24 mouse cellular contexts compared by ENCODE assay signal in genomic region chr2:74725171-74725570, GRCm38 (mm10). TPM values are rescaled to one million over a fixed set of nuclear protein-coding genes. Genes with fewer than 3 reads are reported as not detected.
DNase-seq lines count a peak whose midpoint lies in the region; ATAC-seq and TF ChIP-seq lines count a peak whose summit lies in the region.
"Had no signal": no experiment of that assay in that cellular context is flagged by ENCODE, and none has a peak within 500 bp of the region (broad histone marks: within the 10 kb centered on the region; RNA-seq: fewer than 3 reads in every experiment).

No protein-coding gene starts in this region.

- peaks cover 4% of the 10 kb centered on the region; the same call in 1 of the 2 replicates for H3K4me1 ChIP-seq in forebrain, embryonic 11.5 days (replicated peaks; ENCODE audit: control insufficient read depth, insufficient read depth, low read length)
- H3K4me1 ChIP-seq in forebrain, embryonic 13.5 days: 0 out of 2 replicates have a peak, but pooled peaks cover 2% of the 10 kb centered on the region
- H3K4me1 ChIP-seq in kidney, adult 2 months (ENCODE audit: control insufficient read depth, insufficient read depth, low read length): peaks cover 24% of the 10 kb centered on the region; the same call in 1 of the 2 replicates
- H3K4me1 ChIP-seq in hindbrain, embryonic 12.5 days: no peaks in the 10 kb centered on the region
- peaks cover 55% of the 10 kb centered on the region for H3K4me1 ChIP-seq in neural tube, embryonic 11.5 days (ENCODE audit: control insufficient read depth, insufficient read depth, low read length)
- no peaks in the 10 kb centered on the region; the same call in 1 of the 2 replicates for H3K4me1 ChIP-seq in cerebellum, adult 2 months (ENCODE audit: control insufficient read depth, insufficient read depth, low read length)
- H3K4me1 ChIP-seq: forebrain, embryonic 15.5 days had no signal

- no peak overlapping the region for H3K27ac ChIP-seq in forebrain, embryonic 11.5 days (ENCODE audit: low read depth, low read length)
- no peak overlapping the region for H3K27ac ChIP-seq in forebrain, embryonic 13.5 days
- no peak overlapping the region for H3K27ac ChIP-seq in kidney, adult 2 months (ENCODE audit: insufficient read depth, low read depth, low read length)
- H3K27ac ChIP-seq in hindbrain, embryonic 12.5 days: peak overlapping the region; percentile 85; the same call in 1 of the 2 replicates
- H3K27ac ChIP-seq in neural tube, embryonic 11.5 days (ENCODE audit: low read depth, low read length): peak overlapping the region; percentile 99
- no peak overlapping the region for H3K27ac ChIP-seq in cerebellum, adult 2 months (ENCODE audit: insufficient read depth, low read length)
- H3K27ac ChIP-seq: forebrain, embryonic 15.5 days; heart, embryonic 13.5 days; limb, embryonic 15.5 days; midbrain, embryonic 12.5 days; stomach, postnatal 0 days had no signal

- no peak for TF ChIP-seq CTCF in kidney, adult 2 months (conservative IDR thresholded peaks at IDR 0.05; ENCODE audit: insufficient read depth, insufficient read length, low read depth, low read length)
- TF ChIP-seq CTCF in cerebellum, adult 2 months (IDR thresholded peaks at IDR 0.05; ENCODE audit: borderline replicate concordance, insufficient read depth, low read depth, low read length): no peak

- H3K27me3 ChIP-seq in forebrain, embryonic 11.5 days (ENCODE audit: control insufficient read depth, insufficient read depth, low read length): peaks cover 98% of the 10 kb centered on the region
- peaks cover 99% of the 10 kb centered on the region for H3K27me3 ChIP-seq in forebrain, embryonic 13.5 days
- no peaks in the 10 kb centered on the region for H3K27me3 ChIP-seq in kidney, adult 2 months (replicated peaks; ENCODE audit: control insufficient read depth, insufficient read depth, low read length)
- H3K27me3 ChIP-seq in hindbrain, embryonic 12.5 days: peaks cover 97% of the 10 kb centered on the region
- no peaks in the 10 kb centered on the region for H3K27me3 ChIP-seq in neural tube, embryonic 11.5 days (ENCODE audit: control insufficient read depth, insufficient read depth, low read length)
- peaks cover 9% of the 10 kb centered on the region; the same call in 1 of the 2 replicates for H3K27me3 ChIP-seq in cerebellum, adult 2 months (ENCODE audit: control insufficient read depth, insufficient read depth, low read length)

- no peaks in the 10 kb centered on the region for H3K9me3 ChIP-seq in forebrain, embryonic 11.5 days (ENCODE audit: control insufficient read depth, low read length)
- H3K9me3 ChIP-seq in forebrain, embryonic 13.5 days (replicated peaks): no peaks in the 10 kb centered on the region
- H3K9me3 ChIP-seq in hindbrain, embryonic 12.5 days (replicated peaks): no peaks in the 10 kb centered on the region
- no peaks in the 10 kb centered on the region for H3K9me3 ChIP-seq in neural tube, embryonic 11.5 days (ENCODE audit: control insufficient read depth, low read length)
- H3K9me3 ChIP-seq: forebrain, embryonic 15.5 days; heart, embryonic 13.5 days; limb, embryonic 15.5 days; midbrain, embryonic 12.5 days had no signal

- H3K4me2 ChIP-seq in forebrain, embryonic 11.5 days (ENCODE audit: low read depth, low read length, severe bottlenecking): no peak overlapping the region
- H3K4me2 ChIP-seq in forebrain, embryonic 13.5 days: no peak overlapping the region
- peak overlapping the region; percentile 49 for H3K4me2 ChIP-seq in hindbrain, embryonic 12.5 days (replicated peaks)
- peak overlapping the region; percentile 89 for H3K4me2 ChIP-seq in neural tube, embryonic 11.5 days (ENCODE audit: low read depth)
- H3K4me2 ChIP-seq: forebrain, embryonic 15.5 days; heart, embryonic 13.5 days; limb, embryonic 15.5 days; midbrain, embryonic 12.5 days had no signal

- H3K36me3 ChIP-seq in forebrain, embryonic 11.5 days (ENCODE audit: control insufficient read depth, insufficient read depth, low read length): no peaks in the 10 kb centered on the region
- H3K36me3 ChIP-seq in forebrain, embryonic 13.5 days (ENCODE audit: poor library complexity, severe bottlenecking): no peaks in the 10 kb centered on the region
- H3K36me3 ChIP-seq in kidney, adult 2 months (ENCODE audit: control insufficient read depth, insufficient read depth, low read length): no peaks in the 10 kb centered on the region
- no peaks in the 10 kb centered on the region for H3K36me3 ChIP-seq in hindbrain, embryonic 12.5 days
- peaks cover 2% of the 10 kb centered on the region; the same call in 1 of the 2 replicates for H3K36me3 ChIP-seq in neural tube, embryonic 11.5 days (ENCODE audit: control insufficient read depth, insufficient read depth, low read length)
- H3K36me3 ChIP-seq: forebrain, embryonic 15.5 days; heart, embryonic 13.5 days; limb, embryonic 15.5 days; midbrain, embryonic 12.5 days had no signal

- peak; percentile 56 for DNase-seq in forebrain, embryonic 11.5 days (ENCODE audit: low spot score)
- DNase-seq in kidney, postnatal 10 days: peak; percentile 27
- no peak for DNase-seq in kidney, adult 2 months
- DNase-seq in neural tube, embryonic 11.5 days (ENCODE audit: low spot score): peak; percentile 53
- DNase-seq in cerebellum, adult 2 months: no peak
- no peak for DNase-seq in layer of hippocampus, adult 8-10 months (ENCODE audit: low spot score in 2 of 2)
- DNase-seq: adrenal gland, postnatal 36 days; cerebellum, adult 9-11 months; heart, postnatal 36 days; kidney, adult 8-10 months; layer of hippocampus, adult 9-11 months; lung, adult 18-20 months; lung, postnatal 36 days; right cerebral cortex, postnatal 25 days; thymus, postnatal 14 days had no signal

- ATAC-seq in forebrain, embryonic 11.5 days (replicated peaks; ENCODE audit: low FRiP score): no peak
- ATAC-seq in forebrain, embryonic 13.5 days: no peak
- no peak for ATAC-seq in hindbrain, embryonic 12.5 days (ENCODE audit: low FRiP score)
- ATAC-seq in neural tube, embryonic 11.5 days (ENCODE audit: insufficient read depth, low FRiP score, low TSS enrichment): no peak
- ATAC-seq: forebrain, embryonic 15.5 days had no signal

- TF ChIP-seq POLR2A in kidney, adult 2 months (IDR thresholded peaks at IDR 0.05; ENCODE audit: low read depth, low read length): no peak
- no peak for TF ChIP-seq POLR2A in cerebellum, adult 2 months (IDR thresholded peaks at IDR 0.05; ENCODE audit: borderline replicate concordance, insufficient read depth, low read length)

- H3K9ac ChIP-seq in forebrain, embryonic 11.5 days (ENCODE audit: low read length): no peak overlapping the region
- no peak overlapping the region for H3K9ac ChIP-seq in forebrain, embryonic 13.5 days
- H3K9ac ChIP-seq in hindbrain, embryonic 12.5 days: peak overlapping the region; percentile 53
- H3K9ac ChIP-seq in neural tube, embryonic 11.5 days (ENCODE audit: low read length): peak overlapping the region; percentile 95
- H3K9ac ChIP-seq: forebrain, embryonic 15.5 days; heart, embryonic 13.5 days; limb, embryonic 15.5 days; midbrain, embryonic 12.5 days had no signal

- H3K4me3 ChIP-seq in forebrain, embryonic 11.5 days (ENCODE audit: low read depth, low read length): no peak overlapping the region
- H3K4me3 ChIP-seq in forebrain, embryonic 13.5 days: no peak overlapping the region
- H3K4me3 ChIP-seq in kidney, adult 2 months (ENCODE audit: insufficient read depth, low read depth, low read length): no peak overlapping the region
- peak overlapping the region; percentile 49 for H3K4me3 ChIP-seq in hindbrain, embryonic 12.5 days
- H3K4me3 ChIP-seq in neural tube, embryonic 11.5 days (ENCODE audit: low read depth, low read length): peak overlapping the region; percentile 66
- H3K4me3 ChIP-seq in cerebellum, adult 2 months (replicated peaks; ENCODE audit: insufficient read depth, low read depth, low read length): no peak overlapping the region
- H3K4me3 ChIP-seq: forebrain, embryonic 15.5 days; heart, embryonic 13.5 days; limb, embryonic 15.5 days; midbrain, embryonic 12.5 days; myocyte had no signal

- WGBS in forebrain, embryonic 11.5 days: under 1% methylated on average over 17 of the region's 17 CpGs
- WGBS in forebrain, embryonic 13.5 days: under 1% methylated on average over 17 of the region's 17 CpGs
- 60% methylated on average over 17 of the region's 17 CpGs for WGBS in kidney, adult 2 months
- WGBS in hindbrain, embryonic 12.5 days: 2% methylated on average over 17 of the region's 17 CpGs
- 4% methylated on average over 17 of the region's 17 CpGs for WGBS in neural tube, embryonic 11.5 days
- 4% methylated on average over 17 of the region's 17 CpGs for WGBS in cerebellum, adult 2 months

RNA-seq across cellular contexts. Expression of gene Gm28230, which starts 1.4 kb away (rescaled TPM):
- polyA plus RNA-seq in forebrain, embryonic 11.5 days (2014; fragmentation: Nextera tagmentation; extraction: Ambion mirVana): not detected in 2 replicates
- polyA plus RNA-seq in forebrain, embryonic 13.5 days (2015; fragmentation: Nextera tagmentation; extraction: Ambion mirVana): not detected in 2 replicates
- 5.5 and 7.8 TPM in 2 replicates for polyA plus RNA-seq in kidney, adult 2 months (2012; rRNA removed)
- 0.66 and 1.1 TPM in 2 replicates for polyA plus RNA-seq in hindbrain, embryonic 12.5 days (2016; fragmentation: Nextera tagmentation; extraction: Ambion mirVana)
- polyA plus RNA-seq in neural tube, embryonic 11.5 days (2014; fragmentation: Nextera tagmentation; extraction: Ambion mirVana): 3.9 and 5.5 TPM in 2 replicates
- polyA plus RNA-seq in cerebellum, adult 2 months (2012; rRNA removed): 0.16 and 0.22 TPM in 2 replicates
- total RNA-seq in layer of hippocampus, adult 8-10 months (2022): not detected
- total RNA-seq: heart, postnatal 36 days had no signal
- polyA plus RNA-seq: forebrain, embryonic 15.5 days; midbrain, embryonic 12.5 days; myocyte; stomach, postnatal 0 days had no signal

RNA-seq across cellular contexts. Expression of gene Hoxd4, which starts 13.4 kb away (rescaled TPM):
- polyA plus RNA-seq in forebrain, embryonic 11.5 days (2014; fragmentation: Nextera tagmentation; extraction: Ambion mirVana): not detected in 2 replicates
- not detected in 2 replicates for polyA plus RNA-seq in forebrain, embryonic 13.5 days (2015; fragmentation: Nextera tagmentation; extraction: Ambion mirVana)
- 20.3 and 31.4 TPM in 2 replicates for polyA plus RNA-seq in kidney, adult 2 months (2012; rRNA removed)
- 3.6 and 4.6 TPM in 2 replicates for polyA plus RNA-seq in hindbrain, embryonic 12.5 days (2016; fragmentation: Nextera tagmentation; extraction: Ambion mirVana)
- polyA plus RNA-seq in neural tube, embryonic 11.5 days (2014; fragmentation: Nextera tagmentation; extraction: Ambion mirVana): 9.2 and 11.2 TPM in 2 replicates
- polyA plus RNA-seq in cerebellum, adult 2 months (2012; rRNA removed): 2.6 and 2.8 TPM in 2 replicates
- total RNA-seq in layer of hippocampus, adult 8-10 months (2022): not detected
- polyA plus RNA-seq: forebrain, embryonic 15.5 days; heart, embryonic 13.5 days; midbrain, embryonic 12.5 days; myocyte had no signal

RNA-seq across cellular contexts. Expression of gene Hoxd3, which starts 13.4 kb away (rescaled TPM):
- polyA plus RNA-seq in forebrain, embryonic 11.5 days (2014; fragmentation: Nextera tagmentation; extraction: Ambion mirVana): 0.08 and 0.19 TPM in 2 replicates
- not detected in 2 replicates for polyA plus RNA-seq in forebrain, embryonic 13.5 days (2015; fragmentation: Nextera tagmentation; extraction: Ambion mirVana)
- 10.2 and 10.7 TPM in 2 replicates for polyA plus RNA-seq in kidney, adult 2 months (2012; rRNA removed)
- 69.6 and 83.5 TPM in 2 replicates for polyA plus RNA-seq in hindbrain, embryonic 12.5 days (2016; fragmentation: Nextera tagmentation; extraction: Ambion mirVana)
- 52.7 and 55.0 TPM in 2 replicates for polyA plus RNA-seq in neural tube, embryonic 11.5 days (2014; fragmentation: Nextera tagmentation; extraction: Ambion mirVana)
- 5.4 and 5.7 TPM in 2 replicates for polyA plus RNA-seq in cerebellum, adult 2 months (2012; rRNA removed)
- total RNA-seq in layer of hippocampus, adult 8-10 months (2022): not detected
- total RNA-seq: gastrocnemius, adult 18-20 months; heart, postnatal 36 days had no signal
- polyA plus RNA-seq: forebrain, embryonic 15.5 days; midbrain, embryonic 12.5 days; myocyte had no signal

RNA-seq across cellular contexts. Expression of gene Hoxd8, which starts 20.8 kb away (rescaled TPM):
- polyA plus RNA-seq in forebrain, embryonic 11.5 days (2014; fragmentation: Nextera tagmentation; extraction: Ambion mirVana): not detected in 2 replicates
- not detected in 2 replicates for polyA plus RNA-seq in forebrain, embryonic 13.5 days (2015; fragmentation: Nextera tagmentation; extraction: Ambion mirVana)
- polyA plus RNA-seq in kidney, adult 2 months (2012; rRNA removed): 45.8 and 46.2 TPM in 2 replicates
- 0.14 and 0.46 TPM in 2 replicates for polyA plus RNA-seq in hindbrain, embryonic 12.5 days (2016; fragmentation: Nextera tagmentation; extraction: Ambion mirVana)
- polyA plus RNA-seq in neural tube, embryonic 11.5 days (2014; fragmentation: Nextera tagmentation; extraction: Ambion mirVana): 21.3 and 23.1 TPM in 2 replicates
- polyA plus RNA-seq in cerebellum, adult 2 months (2012; rRNA removed): 0.05 TPM in 1 of 2 replicates, not detected in the other
- total RNA-seq in layer of hippocampus, adult 8-10 months (2022): not detected
- polyA plus RNA-seq: myocyte had no signal

RNA-seq across cellular contexts. Expression of gene Hoxd9, which starts 27.6 kb away (rescaled TPM):
- polyA plus RNA-seq in forebrain, embryonic 11.5 days (2014; fragmentation: Nextera tagmentation; extraction: Ambion mirVana): not detected in 2 replicates
- not detected in 2 replicates for polyA plus RNA-seq in forebrain, embryonic 13.5 days (2015; fragmentation: Nextera tagmentation; extraction: Ambion mirVana)
- polyA plus RNA-seq in kidney, adult 2 months (2012; rRNA removed): 23.9 and 26.0 TPM in 2 replicates
- polyA plus RNA-seq in hindbrain, embryonic 12.5 days (2016; fragmentation: Nextera tagmentation; extraction: Ambion mirVana): 0.10 TPM in 1 of 2 replicates, not detected in the other
- 14.3 and 17.3 TPM in 2 replicates for polyA plus RNA-seq in neural tube, embryonic 11.5 days (2014; fragmentation: Nextera tagmentation; extraction: Ambion mirVana)
- not detected in 2 replicates for polyA plus RNA-seq in cerebellum, adult 2 months (2012; rRNA removed)
- total RNA-seq in layer of hippocampus, adult 8-10 months (2022): not detected
- polyA plus RNA-seq: forebrain, embryonic 15.5 days; heart, embryonic 13.5 days; midbrain, embryonic 12.5 days; myocyte had no signal

Comparison
In these comparisons a context has a peak if more than half of its experiments do, and no peak if none do; other contexts are left out.
1. DNase-seq: peak in forebrain, embryonic 11.5 days (single experiment), kidney, postnatal 10 days (single experiment) and neural tube, embryonic 11.5 days (single experiment); none in kidney, adult 2 months (single experiment), cerebellum, adult 2 months (0 of 2) and layer of hippocampus, adult 8-10 months (0 of 2).
2. H3K27ac ChIP-seq: peak in hindbrain, embryonic 12.5 days (single experiment) and neural tube, embryonic 11.5 days (single experiment); none in forebrain, embryonic 11.5 days (single experiment), forebrain, embryonic 13.5 days (single experiment), kidney, adult 2 months (single experiment) and cerebellum, adult 2 months (single experiment).
3. H3K4me2 ChIP-seq: peak in hindbrain, embryonic 12.5 days (single experiment) and neural tube, embryonic 11.5 days (single experiment); none in forebrain, embryonic 11.5 days (single experiment) and forebrain, embryonic 13.5 days (single experiment).
4. H3K4me3 ChIP-seq: peak in hindbrain, embryonic 12.5 days (single experiment) and neural tube, embryonic 11.5 days (single experiment); none in forebrain, embryonic 11.5 days (single experiment), forebrain, embryonic 13.5 days (single experiment), kidney, adult 2 months (single experiment) and cerebellum, adult 2 months (single experiment).
5. H3K9ac ChIP-seq: peak in hindbrain, embryonic 12.5 days (single experiment) and neural tube, embryonic 11.5 days (single experiment); none in forebrain, embryonic 11.5 days (single experiment) and forebrain, embryonic 13.5 days (single experiment).